Mouse (Mus musculus): ENCODE results near the gene Ston2. TPM values are rescaled to one million over a fixed set of nuclear protein-coding genes. Genes with fewer than 3 reads are reported as not detected.

Ston2 gene
- total RNA-seq (2022), result 10 to 100 TPM; 20.0 to 25.9 (median 23.8) TPM

GRCm38 (mm10) chr12:91787959-91788437 lies at the start of gene Ston2:
Gene Ston2 (minus strand): TSS chr12:91788387.
- DNase-seq (ENCODE audit: low spot score in 2 of 2), result no peak

- no peak for DNase-seq (ENCODE audit: low spot score in 2 of 2)
Observed at GRCm38 (mm10) chr12:91837401-91838065, 49.3 kb upstream of the Ston2 start.

- no peak for DNase-seq (ENCODE audit: low spot score in 2 of 2)
Observed at GRCm38 (mm10) chr12:91833939-91834333, 45.7 kb upstream of the Ston2 start.

- DNase-seq (ENCODE audit: low spot score in 2 of 2), result no peak
Observed at GRCm38 (mm10) chr12:91833237-91833938, 45.2 kb upstream of the Ston2 start.

GRCm38 (mm10) chr12:91831410-91831809 lies 43.2 kb upstream of the Ston2 start:
- no peak for DNase-seq (ENCODE audit: low spot score in 2 of 2)

GRCm38 (mm10) chr12:91820461-91820860 lies 32.3 kb upstream of the Ston2 start:
- DNase-seq (ENCODE audit: low spot score in 2 of 2), result no peak

GRCm38 (mm10) chr12:91818726-91819125 lies 30.5 kb upstream of the Ston2 start:
- no peak for DNase-seq (ENCODE audit: low spot score in 2 of 2)

GRCm38 (mm10) chr12:91815990-91816389 lies 27.8 kb upstream of the Ston2 start:
- peak in 1 of 2 experiments; percentile 23 for DNase-seq (ENCODE audit: low spot score in 2 of 2)

GRCm38 (mm10) chr12:91815552-91815951 lies 27.4 kb upstream of the Ston2 start:
- no peak for DNase-seq (ENCODE audit: low spot score in 2 of 2)

- no peak for DNase-seq (ENCODE audit: low spot score in 2 of 2)
Observed at GRCm38 (mm10) chr12:91808911-91809310, 20.7 kb upstream of the Ston2 start.

- no peak for DNase-seq (ENCODE audit: low spot score in 2 of 2)
Observed at GRCm38 (mm10) chr12:91807761-91808160, 19.6 kb upstream of the Ston2 start.

- DNase-seq (ENCODE audit: low spot score in 2 of 2), result no peak
Observed at GRCm38 (mm10) chr12:91807095-91807494, 18.9 kb upstream of the Ston2 start.

GRCm38 (mm10) chr12:91804262-91804661 lies 16.1 kb upstream of the Ston2 start:
- no peak for DNase-seq (ENCODE audit: low spot score in 2 of 2)

GRCm38 (mm10) chr12:91803207-91803932 lies 15.2 kb upstream of the Ston2 start:
- DNase-seq (ENCODE audit: low spot score in 2 of 2), result peak in 1 of 2 experiments; percentile 45

GRCm38 (mm10) chr12:91802586-91803206 lies 14.5 kb upstream of the Ston2 start:
- no peak for DNase-seq (ENCODE audit: low spot score in 2 of 2)

- no peak for DNase-seq (ENCODE audit: low spot score in 2 of 2)
Observed at GRCm38 (mm10) chr12:91800861-91801385, 12.7 kb upstream of the Ston2 start.

GRCm38 (mm10) chr12:91799821-91800335 lies 11.7 kb upstream of the Ston2 start:
- no peak for DNase-seq (ENCODE audit: low spot score in 2 of 2)

- no peak for DNase-seq (ENCODE audit: low spot score in 2 of 2)
Observed at GRCm38 (mm10) chr12:91799379-91799773, 11.2 kb upstream of the Ston2 start.

GRCm38 (mm10) chr12:91798720-91799378 lies 10.7 kb upstream of the Ston2 start:
- DNase-seq (ENCODE audit: low spot score in 2 of 2), result no peak

- DNase-seq (ENCODE audit: low spot score in 2 of 2), result no peak
Observed at GRCm38 (mm10) chr12:91796774-91797173, 8.6 kb upstream of the Ston2 start.

- no peak for DNase-seq (ENCODE audit: low spot score in 2 of 2)
Observed at GRCm38 (mm10) chr12:91793266-91793665, 5.1 kb upstream of the Ston2 start.
